Mouse (Mus musculus): ENCODE data around the gene Dab2ip.

Gene Dab2ip

GRCm38 (mm10) chr2:35595102-35595501 lies 37.0 kb downstream of the Dab2ip start:
- no peak for DNase-seq (ENCODE audit: low read depth, low spot score)

- DNase-seq (ENCODE audit: low read depth, low spot score) = no peak
Measured at GRCm38 (mm10) chr2:35595718-35596117, 37.7 kb downstream of the Dab2ip start.

GRCm38 (mm10) chr2:35596796-35597195 lies 38.7 kb downstream of the Dab2ip start:
- DNase-seq (ENCODE audit: low read depth, low spot score) = no peak

- no peak for DNase-seq (ENCODE audit: low read depth, low spot score)
Measured at GRCm38 (mm10) chr2:35598819-35599218, 40.8 kb downstream of the Dab2ip start.

- no peak for DNase-seq (ENCODE audit: low read depth, low spot score)
Measured at GRCm38 (mm10) chr2:35601665-35602064, 43.6 kb downstream of the Dab2ip start.

- no peak for DNase-seq (ENCODE audit: low read depth, low spot score)
Measured at GRCm38 (mm10) chr2:35607476-35607875, 49.4 kb downstream of the Dab2ip start.

GRCm38 (mm10) chr2:35608856-35609255 lies 50.8 kb downstream of the Dab2ip start:
- no peak for DNase-seq (ENCODE audit: low read depth, low spot score)

GRCm38 (mm10) chr2:35609317-35609716 lies 51.3 kb downstream of the Dab2ip start:
- no peak for DNase-seq (ENCODE audit: low read depth, low spot score)

- DNase-seq (ENCODE audit: low read depth, low spot score) = no peak
Measured at GRCm38 (mm10) chr2:35610168-35610951, 52.3 kb downstream of the Dab2ip start.

GRCm38 (mm10) chr2:35610976-35611375 lies 52.9 kb downstream of the Dab2ip start:
- DNase-seq (ENCODE audit: low read depth, low spot score) = no peak

- DNase-seq (ENCODE audit: low read depth, low spot score) = no peak
Measured at GRCm38 (mm10) chr2:35611645-35612044, 53.6 kb downstream of the Dab2ip start.

GRCm38 (mm10) chr2:35612297-35612696 lies 54.2 kb downstream of the Dab2ip start:
- DNase-seq (ENCODE audit: low read depth, low spot score) = no peak

- DNase-seq (ENCODE audit: low read depth, low spot score) = no peak
Measured at GRCm38 (mm10) chr2:35613946-35614353, 55.9 kb downstream of the Dab2ip start.

- no peak for DNase-seq (ENCODE audit: low read depth, low spot score)
Measured at GRCm38 (mm10) chr2:35614411-35614810, 56.3 kb downstream of the Dab2ip start.

- no peak for DNase-seq (ENCODE audit: low read depth, low spot score)
Measured at GRCm38 (mm10) chr2:35615366-35615765, 57.3 kb downstream of the Dab2ip start.

GRCm38 (mm10) chr2:35615977-35616376 lies 57.9 kb downstream of the Dab2ip start:
- no peak for DNase-seq (ENCODE audit: low read depth, low spot score)

GRCm38 (mm10) chr2:35616891-35617658 lies 59.0 kb downstream of the Dab2ip start:
- no peak for DNase-seq (ENCODE audit: low read depth, low spot score)

- no peak for DNase-seq (ENCODE audit: low read depth, low spot score)
Measured at GRCm38 (mm10) chr2:35618981-35619380, 60.9 kb downstream of the Dab2ip start.

GRCm38 (mm10) chr2:35619532-35619931 lies 61.5 kb downstream of the Dab2ip start:
- no peak for DNase-seq (ENCODE audit: low read depth, low spot score)

GRCm38 (mm10) chr2:35620364-35621224 lies 62.5 kb downstream of the Dab2ip start:
- no peak for DNase-seq (ENCODE audit: low read depth, low spot score)

GRCm38 (mm10) chr2:35621225-35621519 lies 63.1 kb downstream of the Dab2ip start:
- no peak for DNase-seq (ENCODE audit: low read depth, low spot score)

GRCm38 (mm10) chr2:35621796-35622195 lies 63.7 kb downstream of the Dab2ip start:
- DNase-seq (ENCODE audit: low read depth, low spot score) = no peak
